Mouse (Mus musculus): ENCODE data around the gene Crtc1.

GRCm38 (mm10) chr8:70486941-70487520 is 47.7 kb upstream of the Crtc1 start, which contains the start of gene Tmem59l:
- no peak for TF ChIP-seq CTCF (IDR thresholded peaks at IDR 0.05; ENCODE audit: control insufficient read depth, insufficient read depth, low read length)
- no peak for TF ChIP-seq POLR2A (IDR thresholded peaks at IDR 0.05; ENCODE audit: borderline replicate concordance, control insufficient read depth, low read depth, low read length)
